Mouse (Mus musculus) T-helper 17 cell (primary cell): ENCODE data around the gene Hadha.

Experiments used
- in situ Hi-C, 2 experiments: fragments of 300-600 bp; cut with MboI, MseI; formaldehyde crosslinking; loops; 1 replicate in 1 of 2; 2 replicates in 1 of 2; pipeline ENCODE4 v1.15.1; 2025; ENCODE audit warnings: high pct_unique_total_duplicates in 2 of 2

The Hadha gene

GRCm38 (mm10) chr5:30113881-30114760 is 40.8 kb downstream of the Hadha start:
- in situ Hi-C loops: no loop called here

- in situ Hi-C loops: no loop called here
These were observed 42.4 kb downstream of the Hadha start for GRCm38 (mm10) chr5:30112533-30113068.

GRCm38 (mm10) chr5:30111771-30112170 is 43.2 kb downstream of the Hadha start:
- in situ Hi-C loops: no loop called here

- in situ Hi-C loops: no loop called here
These were observed 43.8 kb downstream of the Hadha start for GRCm38 (mm10) chr5:30111126-30111525.

GRCm38 (mm10) chr5:30110371-30111060 is 44.4 kb downstream of the Hadha start:
- in situ Hi-C loops: no loop called here

- in situ Hi-C loops: loop anchor here in 1 of 2 experiments (10.0 kb wide), 1 partner anchor 635 kb away; the partner anchor contains the start of gene Mnx1
These were observed 45.1 kb downstream of the Hadha start for GRCm38 (mm10) chr5:30109899-30110298.

GRCm38 (mm10) chr5:30108233-30108632 is 46.7 kb downstream of the Hadha start:
- in situ Hi-C loops: loop anchor here in 1 of 2 experiments (10.0 kb wide), 1 partner anchor 633 kb away; the partner anchor contains the start of gene Mnx1

GRCm38 (mm10) chr5:30107611-30108041 is 47.3 kb downstream of the Hadha start:
- in situ Hi-C loops: loop anchor here in 1 of 2 experiments (10.0 kb wide), 1 partner anchor 633 kb away; the partner anchor contains the start of gene Mnx1

- in situ Hi-C loops: loop anchor here in 1 of 2 experiments (10.0 kb wide), 1 partner anchor 632 kb away; the partner anchor contains the start of gene Mnx1
These were observed 47.8 kb downstream of the Hadha start for GRCm38 (mm10) chr5:30107186-30107585.

- in situ Hi-C loops: loop anchor here in 1 of 2 experiments (10.0 kb wide), 1 partner anchor 632 kb away; the partner anchor contains the start of gene Mnx1
These were observed 48.2 kb downstream of the Hadha start for GRCm38 (mm10) chr5:30106756-30107155.

- in situ Hi-C loops: loop anchor here in 1 of 2 experiments (10.0 kb wide), 1 partner anchor 631 kb away; the partner anchor contains the start of gene Mnx1
These were observed 49.2 kb downstream of the Hadha start, which contains the start of gene 3110082J24Rik for GRCm38 (mm10) chr5:30105668-30106300. TSS of gene 3110082J24Rik (minus strand) at chr5:30106086.

- in situ Hi-C loops: loop anchor here in 1 of 2 experiments (10.0 kb wide), 1 partner anchor 630 kb away; the partner anchor contains the start of gene Mnx1
These were observed 49.9 kb downstream of the Hadha start, which contains the start of gene Garem2 for GRCm38 (mm10) chr5:30104841-30105667. TSS of gene Garem2 (plus strand) at chr5:30105161.

GRCm38 (mm10) chr5:30104339-30104738 is 50.6 kb downstream of the Hadha start:
- in situ Hi-C loops: loop anchor here in 1 of 2 experiments (10.0 kb wide), 1 partner anchor 630 kb away; the partner anchor contains the start of gene Mnx1

GRCm38 (mm10) chr5:30103340-30103739 is 51.6 kb downstream of the Hadha start:
- in situ Hi-C loops: loop anchor here in 1 of 2 experiments (10.0 kb wide), 1 partner anchor 629 kb away; the partner anchor contains the start of gene Mnx1

- in situ Hi-C loops: no loop called here
These were observed 56.7 kb downstream of the Hadha start for GRCm38 (mm10) chr5:30098260-30098659.

- in situ Hi-C loops: no loop called here
These were observed 59.2 kb downstream of the Hadha start for GRCm38 (mm10) chr5:30095731-30096130.

- in situ Hi-C loops: no loop called here
These were observed 60.6 kb downstream of the Hadha start for GRCm38 (mm10) chr5:30094399-30094798.

- in situ Hi-C loops: no loop called here
These were observed 62.3 kb downstream of the Hadha start for GRCm38 (mm10) chr5:30092701-30093100.
